Mouse (Mus musculus) thymus, adult 2 months (tissue): ENCODE measurements around the gene Hrh1. TPM values are rescaled to one million over a fixed set of nuclear protein-coding genes. Genes with fewer than 3 reads are reported as not detected.

ENCODE experiments used
- DNase-seq: peaks from one replicate; pipeline ENCODE4 v3.0.0; 2021
- H3K27ac ChIP-seq: fragments of 200-500 bp; 2 replicates; pipeline ENCODE4 v1.5.1; 2012; ENCODE audit warnings: low read length, control low read depth; ENCODE audit not compliant: control insufficient read depth, insufficient read depth
- H3K27me3 ChIP-seq: fragments of 200-500 bp; 2 replicates; pipeline ENCODE4 v1.6.1; 2012; ENCODE audit warnings: mild to moderate bottlenecking, low read length, moderate library complexity, mixed read lengths; ENCODE audit not compliant: control insufficient read depth, insufficient read depth
- H3K36me3 ChIP-seq: fragments of 200-500 bp; 2 replicates; pipeline ENCODE4 v1.6.1; 2012; ENCODE audit warnings: mild to moderate bottlenecking, low read length, moderate library complexity; ENCODE audit not compliant: control insufficient read depth, insufficient read depth
- H3K4me1 ChIP-seq: fragments of 200-500 bp; replicated peaks from 2 replicates; pipeline ENCODE4 v1.6.1; 2012; ENCODE audit warnings: low read length; ENCODE audit not compliant: control insufficient read depth, insufficient read depth
- H3K4me3 ChIP-seq: fragments of 200-500 bp; 2 replicates; pipeline ENCODE4 v1.5.1; 2012; ENCODE audit warnings: mild to moderate bottlenecking, low read length, control low read depth, moderate library complexity; ENCODE audit not compliant: control insufficient read depth, insufficient read depth
- CTCF ChIP-seq: fragments of 200-500 bp; IDR thresholded peaks from 2 replicates; pipeline ENCODE4 v1.5.1; 2012; ENCODE audit warnings: mild to moderate bottlenecking, control low read depth, low read length, moderate library complexity, borderline replicate concordance; ENCODE audit not compliant: control insufficient read depth, poor library complexity, insufficient read depth; ENCODE audit errors: extremely low read depth
- POLR2A ChIP-seq: fragments of 200-500 bp; IDR thresholded peaks from 2 replicates; pipeline ENCODE4 v1.6.1; 2012; ENCODE audit warnings: mild to moderate bottlenecking, low read length, control low read depth, moderate library complexity; ENCODE audit not compliant: control insufficient read depth, poor library complexity, insufficient read depth; ENCODE audit errors: extremely low read depth
- WGBS: fragments of 180-500 bp; shearing (Covaris S2); methylation state at CpG from one replicate; pipeline ENCODE4 v1.1.7; 2018; 5-methylcytosine and 5-hydroxymethylcytosine counted together
- polyA plus RNA-seq: library from polyadenylated mRNA; depleted of rRNA; stranded (reverse); fragments of >200 nt; gene quantifications from 2 replicates; pipeline ENCODE4 v1.2.3, GENCODE M21; 2012

The Hrh1 gene
- polyA plus RNA-seq, 1 experiment, result 0.27 TPM

- H3K27me3 ChIP-seq, result no peaks in the 10 kb centered on the region
- 92% methylated on average over 6 of the region's 6 CpGs for WGBS
- H3K36me3 ChIP-seq, result no peaks in the 10 kb centered on the region
- no peak for TF ChIP-seq POLR2A
- TF ChIP-seq CTCF, result no peak
- DNase-seq, result no peak
- H3K4me1 ChIP-seq, result no peaks in the 10 kb centered on the region
- H3K4me3 ChIP-seq, result no peak overlapping the region
- no peak overlapping the region for H3K27ac ChIP-seq
Observed at GRCm38 (mm10) chr6:114367681-114368080, 30.1 kb upstream of the Hrh1 start.

DNA sequence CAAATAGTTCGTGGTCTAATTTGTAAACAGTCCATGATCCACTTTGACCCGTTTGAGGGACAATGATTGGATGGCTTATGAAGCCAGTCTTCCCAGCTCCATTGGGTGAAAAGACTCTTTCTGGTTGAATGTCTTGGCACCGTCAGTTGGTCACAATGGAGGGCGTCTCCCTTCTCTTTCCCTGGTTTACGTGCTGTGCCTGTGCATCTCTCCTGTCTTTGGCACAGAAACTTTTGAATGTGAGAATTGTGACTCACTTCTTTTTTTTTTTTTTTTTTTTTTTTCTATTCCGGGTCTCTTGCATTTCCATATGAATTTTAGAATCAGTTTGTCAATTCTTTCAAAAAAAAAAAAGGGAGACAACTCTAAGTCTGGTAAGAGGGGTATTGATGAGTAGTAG, 29.5 kb upstream of the Hrh1 start:
- no peak for DNase-seq
- Histone ChIP-seq H3K4me1 (no peaks in the 10 kb centered on the region), H3K4me3 (no peak overlapping the region), H3K27ac (no peak overlapping the region), H3K27me3 (no peaks in the 10 kb centered on the region), H3K36me3 (no peaks in the 10 kb centered on the region)
- TF ChIP-seq POLR2A (no peak), CTCF (no peak)
- WGBS, result 87% methylated on average over 6 of the region's 6 CpGs

DNA sequence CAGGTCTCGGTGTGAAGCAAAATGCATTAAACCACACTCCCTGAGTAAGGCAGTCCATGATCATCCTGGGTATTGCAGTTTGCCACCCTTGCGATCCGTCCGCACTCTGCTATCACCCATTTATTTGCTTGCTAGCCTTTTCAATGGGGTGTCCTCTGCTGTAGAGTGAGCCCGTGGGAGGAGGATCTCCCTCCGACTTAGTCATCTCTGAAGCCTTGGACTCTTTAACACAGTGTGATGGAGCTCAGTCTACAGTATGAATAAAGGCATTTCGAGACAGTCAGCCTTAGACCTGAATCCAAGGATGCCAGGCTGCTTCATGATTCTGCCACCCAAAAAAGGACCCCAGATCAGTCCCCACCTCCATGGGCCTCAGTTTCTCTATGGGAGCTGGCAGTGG, 25.0 kb upstream of the Hrh1 start:
- no peaks in the 10 kb centered on the region for H3K4me1 ChIP-seq
- no peak for DNase-seq
- no peaks in the 10 kb centered on the region for H3K27me3 ChIP-seq
- TF ChIP-seq CTCF (no peak), POLR2A (no peak)
- H3K4me3 ChIP-seq, result no peak overlapping the region
- H3K36me3 ChIP-seq, result no peaks in the 10 kb centered on the region
- no peak overlapping the region for H3K27ac ChIP-seq
- WGBS, result 96% methylated on average over 7 of the region's 7 CpGs

- Histone ChIP-seq H3K27me3 (no peaks in the 10 kb centered on the region), H3K27ac (no peak overlapping the region), H3K36me3 (no peaks in the 10 kb centered on the region), H3K4me3 (no peak overlapping the region), H3K4me1 (no peaks in the 10 kb centered on the region)
- WGBS, result 96% methylated on average over 3 of the region's 3 CpGs
- no peak for TF ChIP-seq CTCF
- no peak for TF ChIP-seq POLR2A
- no peak for DNase-seq
Observed at GRCm38 (mm10) chr6:114380872-114381271, 16.9 kb upstream of the Hrh1 start.

GRCm38 (mm10) chr6:114387320-114387719, 10.4 kb upstream of the Hrh1 start:
- TF ChIP-seq POLR2A, result no peak
- TF ChIP-seq CTCF, result no peak
- H3K27ac ChIP-seq, result no peak overlapping the region
- DNase-seq, result no peak
- H3K36me3 ChIP-seq, result no peaks in the 10 kb centered on the region
- H3K27me3 ChIP-seq, result no peaks in the 10 kb centered on the region
- WGBS, result 61% methylated on average over 6 of the region's 6 CpGs
- H3K4me1 ChIP-seq, result no peaks in the 10 kb centered on the region
- H3K4me3 ChIP-seq, result no peak overlapping the region

DNA sequence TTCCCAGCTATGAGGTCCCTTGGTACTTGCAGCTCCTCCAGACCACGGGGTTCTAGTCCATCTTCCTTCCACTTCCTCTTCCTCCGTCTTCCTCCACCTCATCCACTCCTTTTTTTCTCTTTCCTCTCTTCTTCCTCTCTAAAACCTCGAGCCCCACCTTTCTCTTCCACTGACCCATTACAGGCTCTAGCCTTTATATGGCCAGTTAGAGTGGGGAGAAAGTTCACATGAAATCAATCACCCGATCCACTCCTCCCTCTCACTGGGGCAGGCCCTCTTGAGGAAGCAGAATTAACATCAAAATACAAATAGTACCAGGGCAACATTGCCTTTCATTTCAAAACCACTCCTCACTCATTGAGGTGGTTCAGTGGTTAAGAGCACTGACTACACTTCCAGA, 9.9 kb upstream of the Hrh1 start:
- H3K27ac ChIP-seq, result no peak overlapping the region
- TF ChIP-seq CTCF, result no peak
- TF ChIP-seq POLR2A, result no peak
- 35% methylated on average over 4 of the region's 4 CpGs for WGBS

DNA sequence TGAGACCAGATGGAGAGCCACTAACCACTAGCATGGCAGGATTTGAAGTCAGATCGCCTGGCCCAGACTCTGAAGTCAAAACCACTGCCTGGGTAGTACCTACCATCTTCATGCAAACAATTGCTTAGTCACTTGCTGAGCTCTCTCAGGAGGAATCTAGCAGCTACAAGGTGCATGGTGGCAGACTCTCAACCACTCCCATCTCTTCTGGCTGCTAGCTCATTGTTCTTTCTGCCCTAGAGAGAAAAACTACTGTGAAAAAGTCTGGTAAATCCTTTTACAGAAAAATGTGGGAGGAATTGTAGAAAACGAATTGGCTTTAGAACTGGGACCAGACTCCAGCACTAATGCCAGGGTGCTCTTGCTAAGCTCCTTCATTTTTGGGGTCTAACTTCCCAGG, 7.6 kb upstream of the Hrh1 start:
- 75% methylated on average over 2 of the region's 2 CpGs for WGBS
- no peak for DNase-seq
- TF ChIP-seq CTCF (no peak), POLR2A (no peak)
- Histone ChIP-seq H3K4me1 (no peaks in the 10 kb centered on the region), H3K4me3 (no peak overlapping the region), H3K27me3 (no peaks in the 10 kb centered on the region), H3K27ac (no peak overlapping the region), H3K36me3 (no peaks in the 10 kb centered on the region)

More for the DNA sequence above, 9.9 kb upstream of the Hrh1 start:
- no peak overlapping the region for H3K4me3 ChIP-seq
- no peaks in the 10 kb centered on the region for H3K36me3 ChIP-seq
- no peaks in the 10 kb centered on the region for H3K27me3 ChIP-seq
- DNase-seq, result no peak
- no peaks in the 10 kb centered on the region for H3K4me1 ChIP-seq
